Mouse (Mus musculus): ENCODE results near the gene AC124502.3. TPM values are rescaled to one million over a fixed set of nuclear protein-coding genes. Genes with fewer than 3 reads are reported as not detected.
"Not testable (repeated sequence)": the region's sequence is repeated elsewhere in the genome, so short reads cannot be mapped to it uniquely, and the experiment has no call there.

Gene AC124502.3
- polyA plus RNA-seq, 1 experiment from 2014 or later, result 1.9 TPM

DNA sequence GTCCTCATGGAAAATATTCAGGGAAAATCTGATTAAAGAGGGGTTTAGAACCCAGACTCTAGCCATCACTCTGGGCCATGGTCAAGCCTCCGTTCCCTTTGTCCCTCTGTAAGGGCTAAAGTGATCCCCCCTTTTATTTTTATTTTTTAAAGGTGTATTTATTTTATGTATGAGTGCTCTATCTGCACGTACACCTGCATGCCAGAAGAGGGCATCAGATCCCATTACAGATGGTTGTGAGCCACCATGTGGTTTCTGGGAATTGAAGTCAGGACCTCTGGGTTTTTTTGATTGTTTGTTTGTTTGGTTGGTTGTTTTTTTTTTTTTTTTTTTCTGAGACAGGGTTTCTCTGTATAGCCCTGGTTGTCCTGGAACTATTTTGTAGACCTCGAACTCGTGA lies 47.8 kb downstream of the AC124502.3 start:
- H3K4me3 ChIP-seq (replicated peaks; ENCODE audit: low read length); DNase-seq (ENCODE audit: low spot score); H3K4me2 ChIP-seq (replicated peaks); ATAC-seq (ENCODE audit: low FRiP score); H3K27ac ChIP-seq; H3K9ac ChIP-seq; H3K9me3 ChIP-seq (ENCODE audit: control insufficient read depth, low read length): not testable (repeated sequence)
- peaks cover 15% of the 10 kb centered on the region for H3K36me3 ChIP-seq (replicated peaks; ENCODE audit: control insufficient read depth, insufficient read depth)
- H3K4me1 ChIP-seq (replicated peaks; ENCODE audit: control insufficient read depth, insufficient read depth, low read length), result peaks cover 16% of the 10 kb centered on the region
- peaks cover 48% of the 10 kb centered on the region for H3K27me3 ChIP-seq (ENCODE audit: control insufficient read depth, insufficient read depth, low read length)
- 57% methylated on average over 4 of the region's 4 CpGs for WGBS

DNA sequence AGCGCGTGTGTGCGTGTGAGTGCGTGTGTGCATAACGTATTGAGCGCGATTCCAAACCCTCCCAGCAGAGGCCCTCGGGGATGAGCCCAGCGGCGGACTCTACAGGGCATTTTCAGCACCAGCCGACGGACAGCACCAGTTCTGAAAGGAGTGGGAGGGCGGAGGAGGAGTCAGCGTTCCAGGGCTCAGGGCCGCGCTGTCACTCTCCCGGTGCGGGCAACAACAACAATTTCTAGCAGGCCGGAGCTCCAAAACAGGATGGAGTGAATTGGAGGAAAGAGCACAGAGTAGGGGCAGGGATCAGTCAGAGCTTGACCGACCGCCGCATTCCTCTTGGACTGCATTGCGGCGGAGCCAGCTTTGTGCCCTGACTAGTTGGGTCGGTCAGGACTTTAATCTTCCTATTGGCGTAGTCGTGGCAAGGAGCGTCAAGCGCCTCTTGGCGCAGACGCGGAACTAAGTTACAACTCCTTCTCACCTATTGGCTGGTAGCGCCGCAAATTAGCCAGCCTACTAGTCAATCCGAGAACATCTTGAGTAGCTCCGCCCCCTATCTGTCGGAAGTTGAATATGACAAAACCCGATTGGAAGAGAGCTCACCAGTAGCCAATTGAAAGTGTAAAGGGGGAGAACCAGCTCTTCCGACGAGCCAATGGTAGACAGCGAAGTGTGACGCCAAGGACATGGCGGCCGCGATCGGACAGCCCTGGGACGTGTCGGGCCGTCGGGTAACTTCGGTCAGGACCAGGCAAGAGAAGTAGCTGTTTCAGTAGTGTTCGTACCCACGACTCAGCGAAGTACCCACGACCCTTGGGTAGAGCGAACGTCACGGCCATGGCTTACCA lies 49.4 kb downstream of the AC124502.3 start, which contains the start of gene Yif1a:
Yif1a (plus strand) TSS at position 655 of the 845 bp plus-strand sequence.
- ATAC-seq (ENCODE audit: low FRiP score), result peak; percentile 92
- H3K4me3 ChIP-seq (replicated peaks; ENCODE audit: low read length), result peak within 1 kb of the TSS; percentile 80
- no peaks in the 10 kb centered on the region for H3K9me3 ChIP-seq (ENCODE audit: control insufficient read depth, low read length)
- peak within 1 kb of the TSS; percentile 77 for H3K27ac ChIP-seq
- WGBS, result under 1% methylated on average over 58 of the region's 58 CpGs
- peaks cover 17% of the 10 kb centered on the region for H3K4me1 ChIP-seq (replicated peaks; ENCODE audit: control insufficient read depth, insufficient read depth, low read length)
- peak within 1 kb of the TSS; percentile 69 for H3K4me2 ChIP-seq (replicated peaks)
- DNase-seq (ENCODE audit: low spot score), result peak; percentile 97
- peaks cover 30% of the 10 kb centered on the region for H3K36me3 ChIP-seq (replicated peaks; ENCODE audit: control insufficient read depth, insufficient read depth)
- H3K27me3 ChIP-seq (ENCODE audit: control insufficient read depth, insufficient read depth, low read length), result peaks cover 32% of the 10 kb centered on the region
- peak within 1 kb of the TSS; percentile 73 for H3K9ac ChIP-seq

DNA sequence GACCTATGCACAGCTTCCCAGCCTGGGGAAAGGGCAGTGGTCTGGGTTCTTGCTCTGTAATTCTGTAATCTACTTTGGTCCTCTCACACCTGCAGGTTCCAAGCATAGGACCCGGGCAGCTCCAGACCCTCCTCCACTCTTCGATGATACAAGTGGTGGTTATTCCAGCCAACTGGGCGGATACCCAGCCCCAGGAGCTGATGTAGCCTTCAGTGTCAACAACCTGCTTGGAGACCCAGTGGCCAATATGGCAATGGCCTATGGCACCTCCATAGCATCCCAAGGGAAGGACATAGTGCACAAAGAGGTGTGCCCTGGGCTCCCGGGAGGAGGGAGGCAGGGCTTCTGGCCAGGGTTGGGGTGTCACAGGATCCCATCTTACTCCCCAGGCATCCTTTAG lies 50.6 kb downstream of the AC124502.3 start:
- Histone ChIP-seq H3K9ac (peak overlapping the region; percentile 73; the same call in 1 of the 2 replicates), H3K27ac (no peak overlapping the region), H3K27me3 (ENCODE audit: control insufficient read depth, insufficient read depth, low read length) (peaks cover 20% of the 10 kb centered on the region), H3K36me3 (replicated peaks; ENCODE audit: control insufficient read depth, insufficient read depth) (peaks cover 40% of the 10 kb centered on the region), H3K4me2 (replicated peaks) (peak overlapping the region; percentile 69), H3K9me3 (ENCODE audit: control insufficient read depth, low read length) (no peaks in the 10 kb centered on the region), H3K4me3 (replicated peaks; ENCODE audit: low read length) (peak overlapping the region; percentile 80), H3K4me1 (replicated peaks; ENCODE audit: control insufficient read depth, insufficient read depth, low read length) (peaks cover 28% of the 10 kb centered on the region)
- WGBS, result 89% methylated on average over 4 of the region's 4 CpGs
- DNase-seq (ENCODE audit: low spot score) (no peak), ATAC-seq (ENCODE audit: low FRiP score) (no peak)

DNA sequence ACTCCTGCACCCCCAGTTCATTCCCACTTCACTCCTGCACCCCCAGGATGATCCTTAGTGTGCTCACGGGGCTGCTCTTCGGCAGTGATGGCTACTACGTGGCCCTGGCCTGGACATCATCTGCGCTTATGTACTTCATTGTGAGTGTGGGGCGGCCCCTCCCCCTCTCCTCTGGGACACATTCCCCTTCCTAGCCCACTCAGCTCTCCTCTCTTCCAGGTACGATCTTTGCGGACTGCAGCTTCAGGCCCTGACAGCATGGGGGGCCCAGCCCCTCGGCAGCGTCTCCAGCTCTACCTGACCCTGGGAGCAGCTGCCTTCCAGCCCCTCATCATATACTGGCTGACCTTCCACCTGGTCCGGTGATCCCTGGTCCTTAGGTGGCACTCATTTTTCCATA lies 53.4 kb downstream of the AC124502.3 start:
- H3K4me1 ChIP-seq (replicated peaks; ENCODE audit: control insufficient read depth, insufficient read depth, low read length), result peaks cover 52% of the 10 kb centered on the region
- WGBS, result 84% methylated on average over 10 of the region's 10 CpGs
- no peaks in the 10 kb centered on the region for H3K9me3 ChIP-seq (ENCODE audit: control insufficient read depth, low read length)
- no peak overlapping the region for H3K4me2 ChIP-seq (replicated peaks)
- ATAC-seq (ENCODE audit: low FRiP score), result no peak
- no peak for DNase-seq (ENCODE audit: low spot score)
- H3K4me3 ChIP-seq (replicated peaks; ENCODE audit: low read length), result no peak overlapping the region
- peaks cover 40% of the 10 kb centered on the region for H3K36me3 ChIP-seq (replicated peaks; ENCODE audit: control insufficient read depth, insufficient read depth)
- H3K9ac ChIP-seq, result peak overlapping the region; percentile 26; the same call in 1 of the 2 replicates
- H3K27ac ChIP-seq, result no peak overlapping the region
- no peaks in the 10 kb centered on the region for H3K27me3 ChIP-seq (ENCODE audit: control insufficient read depth, insufficient read depth, low read length)

DNA sequence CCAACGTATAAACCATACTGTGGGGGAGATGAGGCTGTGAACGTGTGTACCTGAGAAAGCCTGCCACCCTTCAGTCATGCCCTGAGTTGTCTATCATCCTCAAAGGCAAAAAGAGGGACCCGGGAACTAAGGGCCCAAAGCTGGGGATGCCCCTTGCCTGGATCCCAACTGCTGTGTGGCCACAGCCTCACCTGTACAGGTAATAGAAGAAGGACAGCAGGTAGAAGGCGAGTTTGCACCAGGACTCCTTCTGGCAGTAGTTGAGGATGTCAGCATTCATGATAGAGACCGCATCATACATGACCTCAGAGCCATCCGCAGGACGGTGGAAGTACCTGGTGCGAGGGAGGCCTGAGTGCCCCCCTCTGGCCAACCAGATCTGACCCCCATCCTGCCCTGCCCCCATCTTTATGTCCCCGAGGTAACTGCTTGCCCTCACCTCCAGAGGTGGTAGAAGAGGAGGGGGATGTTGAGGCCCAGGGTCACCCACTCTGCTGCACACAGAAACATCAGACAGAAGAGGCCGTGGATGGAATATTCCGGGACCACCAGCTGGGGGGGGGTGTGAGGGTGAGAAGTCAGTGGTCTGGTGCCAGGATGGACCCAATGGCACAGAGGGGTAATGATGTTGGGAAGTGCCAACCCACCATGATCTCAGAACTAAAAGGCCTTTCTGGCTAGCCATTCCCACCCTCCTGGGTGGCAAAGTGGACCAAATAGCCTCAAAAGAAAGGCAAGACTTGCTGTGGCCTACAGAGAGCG lies 55.0 kb downstream of the AC124502.3 start:
- Histone ChIP-seq H3K27ac (peak overlapping the region; percentile 96), H3K4me2 (replicated peaks) (peak overlapping the region; percentile 56), H3K4me3 (replicated peaks; ENCODE audit: low read length) (peak overlapping the region; percentile 69), H3K9ac (peak overlapping the region; percentile 50), H3K27me3 (ENCODE audit: control insufficient read depth, insufficient read depth, low read length) (no peaks in the 10 kb centered on the region), H3K9me3 (ENCODE audit: control insufficient read depth, low read length) (no peaks in the 10 kb centered on the region), H3K4me1 (replicated peaks; ENCODE audit: control insufficient read depth, insufficient read depth, low read length) (peaks cover 50% of the 10 kb centered on the region), H3K36me3 (replicated peaks; ENCODE audit: control insufficient read depth, insufficient read depth) (peaks cover 40% of the 10 kb centered on the region)
- ATAC-seq (ENCODE audit: low FRiP score) (no peak), DNase-seq (ENCODE audit: low spot score) (no peak)
- WGBS, result 77% methylated on average over 12 of the region's 12 CpGs

DNA sequence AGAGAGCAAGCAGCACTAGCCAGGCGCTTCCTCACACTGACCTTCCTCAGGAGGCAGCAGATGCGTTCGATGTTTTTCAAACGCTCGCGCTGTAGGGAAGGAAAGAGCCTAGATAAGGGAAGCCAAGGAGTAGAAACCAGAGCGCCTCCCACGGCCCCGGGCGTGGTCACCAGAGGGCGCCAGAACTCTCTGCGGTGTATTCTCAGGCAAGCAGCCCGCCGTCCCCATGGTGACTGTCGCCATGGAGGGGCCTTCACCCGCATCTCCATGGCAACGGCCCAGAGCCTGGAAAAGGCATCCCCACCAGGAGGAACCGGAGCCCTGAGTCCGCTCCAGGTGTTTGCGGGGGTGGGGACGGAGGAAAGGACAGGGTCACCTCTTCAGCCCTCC lies 55.5 kb downstream of the AC124502.3 start:
- no peaks in the 10 kb centered on the region for H3K27me3 ChIP-seq (ENCODE audit: control insufficient read depth, insufficient read depth, low read length)
- H3K9ac ChIP-seq, result peak overlapping the region; percentile 99
- H3K4me3 ChIP-seq (replicated peaks; ENCODE audit: low read length), result peak overlapping the region; percentile 69
- H3K36me3 ChIP-seq (replicated peaks; ENCODE audit: control insufficient read depth, insufficient read depth), result peaks cover 40% of the 10 kb centered on the region
- ATAC-seq (ENCODE audit: low FRiP score) (peak; percentile 51), DNase-seq (ENCODE audit: low spot score) (peak; percentile 93)
- WGBS, result under 1% methylated on average over 20 of the region's 21 CpGs
- peak overlapping the region; percentile 96 for H3K27ac ChIP-seq
- peaks cover 52% of the 10 kb centered on the region for H3K4me1 ChIP-seq (replicated peaks; ENCODE audit: control insufficient read depth, insufficient read depth, low read length)
- peak overlapping the region; percentile 56 for H3K4me2 ChIP-seq (replicated peaks)
- no peaks in the 10 kb centered on the region for H3K9me3 ChIP-seq (ENCODE audit: control insufficient read depth, low read length)

DNA sequence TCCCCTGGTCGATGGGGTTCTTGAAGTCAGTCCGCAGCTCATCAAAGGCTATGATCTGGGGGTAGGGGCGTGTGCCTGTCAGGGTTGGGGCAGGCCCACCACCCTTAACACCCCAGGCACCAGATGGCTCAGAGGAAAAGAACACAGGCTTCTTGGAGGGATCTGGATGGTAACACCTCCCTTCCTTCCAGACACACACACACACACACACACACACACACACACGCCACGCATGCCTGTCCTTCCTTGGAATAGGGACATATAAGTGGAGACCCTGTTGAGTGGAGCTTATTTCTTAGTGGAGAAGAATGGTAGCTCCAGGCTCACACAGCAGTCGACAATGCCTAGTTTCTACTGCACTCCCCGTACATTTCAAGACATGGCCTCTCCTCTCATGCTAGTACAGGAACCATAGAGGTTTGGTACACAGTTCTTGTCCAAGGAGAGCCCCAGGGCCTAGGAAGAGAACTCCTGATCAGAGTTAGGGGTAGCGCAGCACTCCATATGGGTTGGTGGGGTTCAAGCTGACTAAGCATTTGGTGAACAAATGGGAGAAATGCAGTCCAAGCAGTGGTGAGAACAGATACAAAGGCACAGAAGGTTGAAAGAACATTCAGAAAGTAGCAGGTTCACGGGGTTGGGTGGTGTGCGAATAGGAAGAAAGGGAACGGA lies 56.2 kb downstream of the AC124502.3 start:
- no peak for ATAC-seq (ENCODE audit: low FRiP score)
- H3K4me1 ChIP-seq (replicated peaks; ENCODE audit: control insufficient read depth, insufficient read depth, low read length), result peaks cover 49% of the 10 kb centered on the region
- no peaks in the 10 kb centered on the region for H3K9me3 ChIP-seq (ENCODE audit: control insufficient read depth, low read length)

DNA sequence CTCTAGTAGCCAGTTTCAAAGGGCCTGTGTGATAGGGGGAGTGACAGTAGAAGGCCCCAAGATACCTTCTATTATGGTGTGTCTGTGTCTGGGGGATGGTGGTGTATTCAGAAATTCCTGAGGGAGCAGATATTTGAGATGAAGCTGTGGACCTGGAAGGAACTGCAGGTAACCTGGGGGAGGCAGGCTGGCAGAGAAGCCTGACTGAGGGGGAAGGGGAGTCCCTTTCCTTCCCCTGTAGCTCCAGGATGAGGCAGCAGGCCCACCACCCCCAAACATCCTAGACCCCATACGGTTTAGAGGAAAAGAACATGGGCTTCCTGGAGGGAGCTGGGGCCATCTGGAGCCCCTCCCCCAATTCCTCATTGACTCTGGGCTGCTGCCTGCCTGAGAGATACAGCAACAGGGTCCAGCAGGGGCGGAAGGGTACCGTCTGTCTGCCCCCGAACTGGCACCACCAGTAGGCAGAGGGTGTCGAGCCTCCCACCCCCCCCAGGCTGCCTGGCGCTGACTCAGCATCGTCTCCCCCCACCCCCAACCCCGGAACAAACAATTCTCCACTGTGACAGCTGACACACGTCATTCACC lies 57.3 kb downstream of the AC124502.3 start:
- no peak for ATAC-seq (ENCODE audit: low FRiP score)
- peaks cover 48% of the 10 kb centered on the region for H3K36me3 ChIP-seq (replicated peaks; ENCODE audit: control insufficient read depth, insufficient read depth)
- 6% methylated on average over 9 of the region's 9 CpGs for WGBS
- H3K9ac ChIP-seq, result peak overlapping the region; percentile 99
- H3K4me3 ChIP-seq (replicated peaks; ENCODE audit: low read length), result peak overlapping the region; percentile 69
- no peaks in the 10 kb centered on the region for H3K27me3 ChIP-seq (ENCODE audit: control insufficient read depth, insufficient read depth, low read length)
- DNase-seq (ENCODE audit: low spot score), result no peak
- peak overlapping the region; percentile 56 for H3K4me2 ChIP-seq (replicated peaks)
- no peaks in the 10 kb centered on the region for H3K9me3 ChIP-seq (ENCODE audit: control insufficient read depth, low read length)
- H3K4me1 ChIP-seq (replicated peaks; ENCODE audit: control insufficient read depth, insufficient read depth, low read length), result peaks cover 49% of the 10 kb centered on the region
- H3K27ac ChIP-seq, result peak overlapping the region; percentile 96

More for the DNA sequence above, 56.2 kb downstream of the AC124502.3 start:
- H3K27ac ChIP-seq, result peak overlapping the region; percentile 96
- H3K9ac ChIP-seq, result peak overlapping the region; percentile 99
- no peak for DNase-seq (ENCODE audit: low spot score)
- H3K36me3 ChIP-seq (replicated peaks; ENCODE audit: control insufficient read depth, insufficient read depth), result peaks cover 46% of the 10 kb centered on the region
- no peaks in the 10 kb centered on the region for H3K27me3 ChIP-seq (ENCODE audit: control insufficient read depth, insufficient read depth, low read length)
- peak overlapping the region; percentile 69 for H3K4me3 ChIP-seq (replicated peaks; ENCODE audit: low read length)
- WGBS, result 26% methylated on average over 11 of the region's 11 CpGs
- peak overlapping the region; percentile 56 for H3K4me2 ChIP-seq (replicated peaks)
